Mouse (Mus musculus) thymus, adult 2 months (tissue): ENCODE measurements around the gene Zfhx3.

Experiments
- CTCF ChIP-seq: fragments of 200-500 bp; IDR thresholded peaks from 2 replicates; pipeline ENCODE4 v1.5.1; 2012; ENCODE audit warnings: mild to moderate bottlenecking, control low read depth, low read length, moderate library complexity, borderline replicate concordance; ENCODE audit not compliant: control insufficient read depth, poor library complexity, insufficient read depth; ENCODE audit errors: extremely low read depth
- POLR2A ChIP-seq: fragments of 200-500 bp; IDR thresholded peaks from 2 replicates; pipeline ENCODE4 v1.6.1; 2012; ENCODE audit warnings: mild to moderate bottlenecking, low read length, control low read depth, moderate library complexity; ENCODE audit not compliant: control insufficient read depth, poor library complexity, insufficient read depth; ENCODE audit errors: extremely low read depth

GRCm38 (mm10) chr8:108436336-108436735, 493.9 kb downstream of the Zfhx3 start:
- no peak for TF ChIP-seq CTCF
- TF ChIP-seq POLR2A: no peak
